Mouse (Mus musculus): ENCODE data around the gene Sar1a.

DNA sequence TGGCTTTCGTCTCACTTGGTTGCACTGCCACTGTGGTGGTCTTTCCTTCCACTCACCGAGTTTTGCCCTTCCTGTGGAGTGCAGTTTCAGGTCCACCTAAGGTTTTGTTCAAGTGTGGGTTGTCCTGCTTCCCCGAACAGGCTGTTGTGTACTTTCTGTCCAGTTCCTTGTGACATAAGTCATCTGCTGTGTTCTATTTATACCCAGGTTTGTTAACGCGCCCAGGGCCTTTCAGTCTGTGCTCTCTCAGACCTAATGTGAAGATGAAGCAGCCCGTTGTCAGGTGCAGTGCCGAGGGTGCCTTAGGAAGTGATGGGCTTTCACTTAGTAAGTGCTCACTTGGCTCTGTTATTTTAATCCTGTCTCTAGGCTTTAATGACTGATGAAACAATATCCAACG lies 9.3 kb downstream of the Sar1a start:
- no peak for TF ChIP-seq CTCF (IDR thresholded peaks at IDR 0.05; ENCODE audit: borderline replicate concordance, control insufficient read depth, extremely low read depth, insufficient read depth, low read length, poor library complexity)
- TF ChIP-seq POLR2A (IDR thresholded peaks at IDR 0.05; ENCODE audit: control insufficient read depth, extremely low read depth, insufficient read depth, low read length, poor library complexity), result no peak
